Mouse (Mus musculus): ENCODE data around the gene Cyp2g1. TPM values are rescaled to one million over a fixed set of nuclear protein-coding genes. Genes with fewer than 3 reads are reported as not detected.
"Not testable (repeated sequence)": the region's sequence is repeated elsewhere in the genome, so short reads cannot be mapped to it uniquely, and the experiment has no call there.

Cyp2g1 gene
- polyA plus RNA-seq, 1 experiment from 2014 or later, result not detected

GRCm38 (mm10) chr7:26781767-26782131 is 26.9 kb upstream of the Cyp2g1 start:
- CTCF ChIA-PET, result no interaction called here
- DNase-seq (ENCODE audit: low read depth, low spot score) (no peak), ATAC-seq (no peak)
- POLR2A ChIA-PET, result no interaction called here
- in situ Hi-C loops (cut with MboI; ENCODE audit: low pct_unique_long_range_greater_than_20kb), result loop anchor here (10.0 kb wide), 1 partner anchor 343 kb away; no protein-coding TSS in a partner anchor
- H3K27me3 ChIP-seq, result peaks cover 4% of the 10 kb centered on the region
- no peak for TF ChIP-seq CTCF (IDR thresholded peaks at IDR 0.05)

DNA sequence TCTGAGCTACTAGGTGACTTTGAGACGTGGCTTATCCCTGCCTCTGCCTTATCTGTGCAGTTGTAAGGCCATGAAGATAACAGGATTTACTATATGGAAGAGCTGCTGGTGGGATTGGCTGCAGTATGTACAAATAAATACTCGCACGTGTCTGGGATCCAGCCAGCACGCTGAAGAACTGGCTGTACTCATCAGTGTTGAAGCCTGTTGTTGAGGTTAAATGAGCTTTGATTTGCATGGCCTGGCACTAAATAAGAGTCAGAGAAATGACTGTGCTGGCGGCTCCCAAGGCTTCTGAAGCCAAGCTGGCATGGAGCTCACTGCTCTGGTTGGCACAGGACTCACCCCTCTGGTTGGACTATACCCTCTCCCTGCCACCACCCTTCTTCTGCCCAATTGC is 25.5 kb upstream of the Cyp2g1 start:
- ATAC-seq (no peak), DNase-seq (ENCODE audit: low read depth, low spot score) (no peak)
- H3K27me3 ChIP-seq, result peaks cover 4% of the 10 kb centered on the region
- in situ Hi-C loops (cut with MboI; ENCODE audit: low pct_unique_long_range_greater_than_20kb), result loop anchor here (10.0 kb wide), 1 partner anchor 342 kb away; no protein-coding TSS in a partner anchor
- ChIA-PET POLR2A (no interaction called here), CTCF (no interaction called here)
- no peak for TF ChIP-seq CTCF (IDR thresholded peaks at IDR 0.05)

DNA sequence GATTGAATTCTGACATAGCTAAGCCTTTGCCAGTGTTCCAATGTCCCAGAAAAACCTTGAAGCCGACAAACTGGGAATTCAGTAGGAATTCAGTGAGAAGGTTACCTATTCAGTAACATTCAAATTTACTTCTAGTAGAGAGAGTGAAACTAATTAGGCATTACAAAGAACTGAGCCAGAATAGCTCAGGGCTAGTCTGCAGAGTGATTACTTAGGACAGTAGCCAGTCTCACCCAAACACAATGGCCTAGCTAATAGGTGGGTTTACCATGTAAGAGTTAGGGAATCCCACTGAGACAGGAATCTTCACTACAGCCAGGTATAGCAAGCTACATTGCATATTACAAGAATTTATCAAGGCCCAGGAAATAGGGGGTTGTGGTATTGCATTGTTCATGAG is 22.7 kb upstream of the Cyp2g1 start:
- CTCF ChIA-PET; ATAC-seq; H3K27me3 ChIP-seq; POLR2A ChIA-PET; DNase-seq (ENCODE audit: low read depth, low spot score): not testable (repeated sequence)
- in situ Hi-C loops (cut with MboI; ENCODE audit: low pct_unique_long_range_greater_than_20kb), result loop anchor here (10.0 kb wide), 1 partner anchor 339 kb away; no protein-coding TSS in a partner anchor

DNA sequence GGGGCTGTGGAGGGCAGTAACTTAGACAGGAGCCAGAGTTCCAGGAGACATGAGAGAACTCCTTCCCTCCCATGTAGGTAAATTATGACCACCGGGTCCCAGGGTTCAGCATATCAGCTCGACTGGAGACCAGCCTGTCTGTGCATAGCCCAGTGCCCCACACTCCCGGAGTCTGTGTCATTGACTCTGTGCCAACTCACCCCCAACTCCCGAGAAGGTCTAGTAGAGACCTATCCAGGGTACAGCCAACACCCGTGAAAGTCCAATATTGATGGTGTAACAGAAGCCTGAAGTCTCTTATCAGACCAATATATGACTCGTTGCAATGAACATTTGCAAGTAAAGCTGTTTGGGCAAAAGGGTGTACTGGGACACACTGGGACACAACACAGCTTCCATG is 18.7 kb upstream of the Cyp2g1 start:
- H3K27me3 ChIP-seq, result no peaks in the 10 kb centered on the region
- in situ Hi-C loops (cut with MboI; ENCODE audit: low pct_unique_long_range_greater_than_20kb), result loop anchor here (10.0 kb wide), 1 partner anchor 335 kb away; no protein-coding TSS in a partner anchor
- DNase-seq (ENCODE audit: low read depth, low spot score) (no peak), ATAC-seq (no peak)
- ChIA-PET POLR2A (no interaction called here), CTCF (interaction anchor here (0.7 kb wide), 1 partner anchor 838 kb away, joined by 3 read pairs; no protein-coding TSS in a partner anchor)
- TF ChIP-seq CTCF (IDR thresholded peaks at IDR 0.05), result no peak

GRCm38 (mm10) chr7:26800104-26800503 is 8.6 kb upstream of the Cyp2g1 start:
- POLR2A ChIA-PET, result no interaction called here
- CTCF ChIA-PET, result no interaction called here
- DNase-seq (ENCODE audit: low read depth, low spot score) (no peak), ATAC-seq (no peak)
- no peak for TF ChIP-seq CTCF (IDR thresholded peaks at IDR 0.05)
- no peaks in the 10 kb centered on the region for H3K27me3 ChIP-seq
- in situ Hi-C loops (cut with MboI; ENCODE audit: low pct_unique_long_range_greater_than_20kb), result loop anchor here (25.0 kb wide), 1 partner anchor 488 kb away; the partner anchor contains the start of gene Cyp2a4

- H3K27me3 ChIP-seq, result no peaks in the 10 kb centered on the region
- DNase-seq (ENCODE audit: low read depth, low spot score) (no peak), ATAC-seq (no peak)
- no peak for TF ChIP-seq CTCF (IDR thresholded peaks at IDR 0.05)
- CTCF ChIA-PET, result no interaction called here
- in situ Hi-C loops (cut with MboI; ENCODE audit: low pct_unique_long_range_greater_than_20kb), result loop anchor here (25.0 kb wide), 1 partner anchor 489 kb away; the partner anchor contains the start of gene Cyp2a4
- POLR2A ChIA-PET, result no interaction called here
Observed at GRCm38 (mm10) chr7:26800996-26801395, 7.7 kb upstream of the Cyp2g1 start.

- ATAC-seq; DNase-seq (ENCODE audit: low read depth, low spot score); H3K27me3 ChIP-seq; POLR2A ChIA-PET; in situ Hi-C loops (cut with MboI; ENCODE audit: low pct_unique_long_range_greater_than_20kb); CTCF ChIA-PET: not testable (repeated sequence)
Observed at GRCm38 (mm10) chr7:26831556-26832292, 23.0 kb downstream of the Cyp2g1 start.

DNA sequence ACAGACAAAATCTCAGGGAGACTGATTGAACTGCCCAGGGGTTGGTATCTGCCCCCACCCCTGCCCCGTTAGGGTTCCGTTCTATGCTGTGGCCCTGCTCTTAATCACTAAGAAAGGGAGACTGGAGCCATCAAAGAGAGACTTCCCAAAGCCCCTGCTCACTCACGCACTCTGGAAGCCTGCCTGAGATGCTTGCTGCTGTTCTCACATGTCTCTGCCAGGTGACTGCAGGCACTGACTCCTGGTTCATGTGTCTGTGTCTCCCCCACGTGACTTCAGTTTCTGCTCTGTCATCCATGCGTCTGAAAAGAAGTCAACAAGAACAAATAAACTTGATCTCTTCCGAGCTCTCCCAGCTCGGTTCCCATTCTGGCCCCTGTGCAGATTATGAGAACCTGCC is 24.0 kb downstream of the Cyp2g1 start:
- in situ Hi-C loops (cut with MboI; ENCODE audit: low pct_unique_long_range_greater_than_20kb); CTCF ChIA-PET; POLR2A ChIA-PET; ATAC-seq; DNase-seq (ENCODE audit: low read depth, low spot score); H3K27me3 ChIP-seq: not testable (repeated sequence)

DNA sequence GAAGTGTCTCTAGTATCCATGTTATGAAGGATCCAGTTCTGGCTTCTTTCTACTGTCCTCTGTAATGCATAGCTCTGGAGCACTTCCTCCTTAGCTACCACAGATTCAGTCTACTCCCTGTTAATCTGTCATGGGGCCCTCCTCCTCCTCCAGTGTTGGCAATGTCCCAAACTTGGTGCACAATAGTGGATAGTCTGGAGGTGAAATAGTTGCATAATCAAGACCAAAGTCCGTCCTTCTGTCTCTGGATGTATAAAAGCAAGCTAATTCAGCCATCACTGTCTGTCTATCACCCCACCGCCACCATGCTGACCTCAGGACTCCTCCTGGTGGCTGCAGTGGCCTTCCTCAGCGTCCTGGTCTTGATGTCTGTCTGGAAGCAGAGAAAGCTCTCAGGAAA is 26.4 kb downstream of the Cyp2g1 start, which contains the start of gene Cyp2a5:
Cyp2a5 (plus strand) TSS at position 247 of the 400 bp plus-strand sequence.
- CTCF ChIA-PET; in situ Hi-C loops (cut with MboI; ENCODE audit: low pct_unique_long_range_greater_than_20kb); H3K27me3 ChIP-seq; DNase-seq (ENCODE audit: low read depth, low spot score); POLR2A ChIA-PET; ATAC-seq: not testable (repeated sequence)

- ATAC-seq; H3K27me3 ChIP-seq; DNase-seq (ENCODE audit: low read depth, low spot score); in situ Hi-C loops (cut with MboI; ENCODE audit: low pct_unique_long_range_greater_than_20kb); CTCF ChIA-PET; POLR2A ChIA-PET: not testable (repeated sequence)
Observed at GRCm38 (mm10) chr7:26843400-26843799, 34.7 kb downstream of the Cyp2g1 start.

- DNase-seq (ENCODE audit: low read depth, low spot score); ATAC-seq; CTCF ChIA-PET; H3K27me3 ChIP-seq; in situ Hi-C loops (cut with MboI; ENCODE audit: low pct_unique_long_range_greater_than_20kb); POLR2A ChIA-PET: not testable (repeated sequence)
Observed at GRCm38 (mm10) chr7:26850063-26850462, 41.4 kb downstream of the Cyp2g1 start.

Other genes with a start within 250 kb of the Cyp2g1 start
- not detected for gene Vmn1r185, start 190.4 kb upstream of the Cyp2g1 start, polyA plus RNA-seq (2021)
- gene Cyp2b23, start 122.5 kb upstream of the Cyp2g1 start, polyA plus RNA-seq (2021), result not detected
- gene Cyp2b19, start 51.8 kb upstream of the Cyp2g1 start, polyA plus RNA-seq (2021), result not detected
- not detected for gene Cyp2a5, start 26.4 kb downstream of the Cyp2g1 start, polyA plus RNA-seq (2021)
- gene Cyp2a22, start 130.5 kb downstream of the Cyp2g1 start, polyA plus RNA-seq (2021), result not detected
- gene Cyp2a12, start 220.2 kb downstream of the Cyp2g1 start, polyA plus RNA-seq (2021), result not detected

All from Patski (cell line).